Mouse (Mus musculus) heart, adult 2 months (tissue): ENCODE measurements around the gene Creb3l2. TPM values are rescaled to one million over a fixed set of nuclear protein-coding genes. Genes with fewer than 3 reads are reported as not detected.
A peak's percentile ranks its signal among the peaks of the same experiment; 100 is the strongest.

Experiments used
- DNase-seq, 2 experiments: peaks; one replicate each; pipeline ENCODE4 v3.0.0; 2021
- H3K27ac ChIP-seq: fragments of 200-600 bp; 2 replicates; pipeline ENCODE4 v1.8.1; 2022
- H3K27me3 ChIP-seq: fragments of 200-500 bp; 2 replicates; pipeline ENCODE4 v1.6.1; 2012; ENCODE audit warnings: mild to moderate bottlenecking, low read length, inconsistent platforms, mixed read lengths; ENCODE audit not compliant: control insufficient read depth, insufficient read depth
- H3K36me3 ChIP-seq: fragments of 200-500 bp; 2 replicates; pipeline ENCODE4 v1.6.1; 2012; ENCODE audit warnings: low read length, inconsistent platforms; ENCODE audit not compliant: control insufficient read depth, insufficient read depth
- H3K4me1 ChIP-seq: fragments of 200-500 bp; 2 replicates; pipeline ENCODE4 v1.6.1; 2011; ENCODE audit warnings: low read length; ENCODE audit not compliant: control insufficient read depth, insufficient read depth
- H3K4me3 ChIP-seq: fragments of 200-600 bp; 2 replicates; pipeline ENCODE4 v1.8.1; 2022
- H3K79me2 ChIP-seq: fragments of 200-500 bp; replicated peaks from 2 replicates; pipeline ENCODE4 v1.6.1; 2012; ENCODE audit warnings: mild to moderate bottlenecking, inconsistent platforms, low read length, moderate library complexity, mixed read lengths; ENCODE audit not compliant: control insufficient read depth, insufficient read depth
- H3K9ac ChIP-seq: fragments of 200-500 bp; 2 replicates; pipeline ENCODE4 v1.6.1; 2012; ENCODE audit warnings: low read depth, mild to moderate bottlenecking, control low read depth, inconsistent platforms, low read length, mixed read lengths
- CTCF ChIP-seq: fragments of 200-600 bp; IDR thresholded peaks from 2 replicates; pipeline ENCODE4 v1.8.1; 2022; ENCODE audit warnings: antibody characterized with exemption, mild to moderate bottlenecking, moderate library complexity
- EP300 ChIP-seq: fragments of 200-500 bp; IDR thresholded peaks from 2 replicates; pipeline ENCODE4 v1.6.1; 2011; ENCODE audit warnings: low read depth, low read length, control low read depth; ENCODE audit not compliant: insufficient read depth
- POLR2A ChIP-seq: fragments of 200-500 bp; IDR thresholded peaks from 2 replicates; pipeline ENCODE4 v1.6.1; 2011; ENCODE audit warnings: mild to moderate bottlenecking, low read depth, low read length, control low read depth; ENCODE audit not compliant: insufficient read depth
- WGBS: fragments of 180-500 bp; shearing (Covaris S2); methylation state at CpG from one replicate; pipeline ENCODE4 v1.1.7; 2018; 5-methylcytosine and 5-hydroxymethylcytosine counted together
- intact Hi-C: fragments of 180-260 bp; cut with DNase I; formaldehyde crosslinking; loops from one replicate; pipeline ENCODE4 v1.15.1; 2025
- polyA plus RNA-seq: library from polyadenylated mRNA; depleted of rRNA; stranded (reverse); fragments of >200 nt; gene quantifications from 2 replicates; pipeline ENCODE4 v1.2.3, GENCODE M21; 2012
- total RNA-seq, 2 experiments: library from RNA; stranded (reverse); gene quantifications; 2 replicates each; pipeline ENCODE4 v1.2.3; 2021

The Creb3l2 gene
- total and polyA plus RNA-seq, 3 experiments, result 16.7 to 26.5 (median 20.5) TPM

- H3K4me1 ChIP-seq, result peaks cover 9% of the 10 kb centered on the region
- peak overlapping the region; percentile 70 for H3K9ac ChIP-seq
Measured at GRCm38 (mm10) chr6:37439676-37440490, 2.1 kb downstream of the Creb3l2 start.

GRCm38 (mm10) chr6:37438510-37438909, 3.4 kb downstream of the Creb3l2 start:
- 93% methylated on average over 3 of the region's 3 CpGs for WGBS
- intact Hi-C loops, result no loop called here
- no peak for DNase-seq
- Histone ChIP-seq H3K4me3 (no peak overlapping the region), H3K36me3 (peaks cover 10% of the 10 kb centered on the region), H3K9ac (no peak overlapping the region), H3K27ac (no peak overlapping the region), H3K4me1 (peaks cover 14% of the 10 kb centered on the region), H3K27me3 (no peaks in the 10 kb centered on the region), H3K79me2 (peaks cover 2% of the 10 kb centered on the region; the same call in 1 of the 2 replicates)
- TF ChIP-seq EP300 (no peak), POLR2A (no peak), CTCF (no peak)

More at GRCm38 (mm10) chr6:37439676-37440490, 2.1 kb downstream of the Creb3l2 start:
- H3K27me3 ChIP-seq, result no peaks in the 10 kb centered on the region
- H3K4me3 ChIP-seq, result peak overlapping the region; percentile 100
- intact Hi-C loops, result loop anchor here (2.0 kb wide), 1 partner anchor 21 kb away; no protein-coding TSS in a partner anchor
- H3K36me3 ChIP-seq, result peaks cover 6% of the 10 kb centered on the region
- TF ChIP-seq CTCF (peak; percentile 7; the same call in 1 of the 2 replicates), EP300 (no peak)
- WGBS, result 31% methylated on average over 13 of the region's 13 CpGs
- DNase-seq, result peak in 1 of 2 experiments; percentile 53
- H3K27ac ChIP-seq, result peak overlapping the region; percentile 89
- peaks cover 2% of the 10 kb centered on the region; the same call in 1 of the 2 replicates for H3K79me2 ChIP-seq

- no peak overlapping the region for H3K9ac ChIP-seq
- H3K27me3 ChIP-seq, result no peaks in the 10 kb centered on the region
- no peak for TF ChIP-seq POLR2A
- no peak for TF ChIP-seq EP300
- TF ChIP-seq CTCF, result no peak
- no peak overlapping the region for H3K27ac ChIP-seq
- 92% methylated on average over 13 of the region's 13 CpGs for WGBS
- H3K36me3 ChIP-seq, result peaks cover 18% of the 10 kb centered on the region
- peaks cover 18% of the 10 kb centered on the region for H3K4me1 ChIP-seq
- H3K79me2 ChIP-seq, result peaks cover 2% of the 10 kb centered on the region; the same call in 1 of the 2 replicates
- intact Hi-C loops, result no loop called here
- DNase-seq, result no peak
- no peak overlapping the region for H3K4me3 ChIP-seq
Measured at GRCm38 (mm10) chr6:37437086-37437485, 4.9 kb downstream of the Creb3l2 start.

- H3K36me3 ChIP-seq, result peaks cover 20% of the 10 kb centered on the region
- peaks cover 2% of the 10 kb centered on the region; the same call in 1 of the 2 replicates for H3K79me2 ChIP-seq
- intact Hi-C loops, result no loop called here
- DNase-seq, result no peak
- WGBS, result 38% methylated on average over 6 of the region's 6 CpGs
- no peak overlapping the region for H3K9ac ChIP-seq
- TF ChIP-seq POLR2A (no peak), EP300 (no peak), CTCF (no peak)
- H3K27ac ChIP-seq, result peak overlapping the region; percentile 18; the same call in 1 of the 2 replicates
- H3K27me3 ChIP-seq, result no peaks in the 10 kb centered on the region
- H3K4me1 ChIP-seq, result peaks cover 27% of the 10 kb centered on the region
- no peak overlapping the region for H3K4me3 ChIP-seq
Measured at GRCm38 (mm10) chr6:37435391-37435790, 6.6 kb downstream of the Creb3l2 start.

GRCm38 (mm10) chr6:37429849-37430470, 12.0 kb downstream of the Creb3l2 start:
- TF ChIP-seq EP300, result no peak
- H3K36me3 ChIP-seq, result peaks cover 30% of the 10 kb centered on the region
- WGBS, result 82% methylated on average over 3 of the region's 3 CpGs
- H3K79me2 ChIP-seq, result peaks cover 5% of the 10 kb centered on the region
- DNase-seq, result no peak
- H3K4me3 ChIP-seq, result no peak overlapping the region
- H3K4me1 ChIP-seq, result peaks cover 40% of the 10 kb centered on the region
- no peaks in the 10 kb centered on the region for H3K27me3 ChIP-seq
- H3K9ac ChIP-seq, result no peak overlapping the region
- H3K27ac ChIP-seq, result peak overlapping the region; percentile 87
- intact Hi-C loops, result no loop called here

- H3K36me3 ChIP-seq, result peaks cover 30% of the 10 kb centered on the region
- intact Hi-C loops, result no loop called here
- no peak overlapping the region for H3K27ac ChIP-seq
- H3K4me1 ChIP-seq, result peaks cover 46% of the 10 kb centered on the region
- no peak overlapping the region for H3K4me3 ChIP-seq
- H3K9ac ChIP-seq, result no peak overlapping the region
- no peak for TF ChIP-seq CTCF
- TF ChIP-seq POLR2A, result no peak
- no peak for TF ChIP-seq EP300
- H3K27me3 ChIP-seq, result no peaks in the 10 kb centered on the region
- DNase-seq, result no peak
- peaks cover 5% of the 10 kb centered on the region for H3K79me2 ChIP-seq
- WGBS, result 90% methylated on average over 8 of the region's 8 CpGs
Measured at GRCm38 (mm10) chr6:37428947-37429346, 13.0 kb downstream of the Creb3l2 start.
